9 mouse cellular contexts compared by ENCODE assay signal in the genomic region with DNA sequence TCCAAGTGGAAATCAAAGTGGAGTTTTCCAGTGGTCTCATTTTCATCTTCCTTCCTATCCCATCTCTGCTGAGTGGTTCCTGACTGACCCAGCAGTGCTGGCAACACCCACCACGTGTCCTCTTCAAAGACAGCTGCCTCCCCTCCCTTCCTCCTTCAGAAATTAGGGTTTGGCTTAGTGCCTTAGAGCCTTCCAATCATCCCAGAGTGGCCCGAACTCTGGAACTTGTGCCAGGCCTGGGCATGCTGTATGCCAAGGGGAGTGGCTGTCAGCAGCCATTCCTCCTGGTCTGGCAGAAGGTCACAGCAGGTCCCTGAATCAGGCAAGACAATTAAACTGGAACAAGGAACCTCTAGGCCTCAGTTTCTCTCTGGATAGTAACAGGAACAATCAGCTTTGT. TPM values are rescaled to one million over a fixed set of nuclear protein-coding genes. Genes with fewer than 3 reads are reported as not detected.
DNase-seq lines count a peak whose midpoint lies in the region; ATAC-seq and TF ChIP-seq lines count a peak whose summit lies in the region.
"Had no signal": no experiment of that assay in that cellular context is flagged by ENCODE, and none has a peak within 500 bp of the region (broad histone marks: within the 10 kb centered on the region; RNA-seq: fewer than 3 reads in every experiment).

No protein-coding gene starts in this region.

- H3K4me3 ChIP-seq in liver, embryonic 11.5 days (ENCODE audit: low read depth, low read length): no peak overlapping the region
- H3K4me3 ChIP-seq in liver, postnatal 0 days (ENCODE audit: low read depth, low read length): no peak overlapping the region
- H3K4me3 ChIP-seq in heart, embryonic 15.5 days: no peak overlapping the region

- no peak for TF ChIP-seq EP300 in liver, postnatal 0 days (IDR thresholded peaks at IDR 0.05; ENCODE audit: low read depth)

- no peak for ATAC-seq in liver, embryonic 11.5 days (replicated peaks; ENCODE audit: low FRiP score)
- ATAC-seq in liver, postnatal 0 days: no peak
- no peak for ATAC-seq in heart, embryonic 15.5 days (replicated peaks; ENCODE audit: insufficient number of reproducible peaks, insufficient read depth, low FRiP score, low read depth)

- no peaks in the 10 kb centered on the region for H3K9me3 ChIP-seq in liver, embryonic 11.5 days (ENCODE audit: control insufficient read depth, low read length)
- H3K9me3 ChIP-seq in liver, postnatal 0 days (ENCODE audit: low read length): no peaks in the 10 kb centered on the region
- no peaks in the 10 kb centered on the region for H3K9me3 ChIP-seq in heart, embryonic 15.5 days (replicated peaks)

- no peak for TF ChIP-seq CTCF in liver, postnatal 0 days (IDR thresholded peaks at IDR 0.05; ENCODE audit: low read depth)

- H3K27ac ChIP-seq in liver, embryonic 11.5 days (ENCODE audit: low read depth, low read length): no peak overlapping the region
- H3K27ac ChIP-seq in liver, postnatal 0 days (ENCODE audit: low read depth): no peak overlapping the region
- peak overlapping the region; percentile 62 for H3K27ac ChIP-seq in heart, embryonic 15.5 days

- H3K36me3 ChIP-seq in liver, embryonic 11.5 days (ENCODE audit: control insufficient read depth, insufficient read depth, low read length): no peaks in the 10 kb centered on the region
- H3K36me3 ChIP-seq in liver, postnatal 0 days (replicated peaks; ENCODE audit: insufficient read depth, low read length): no peaks in the 10 kb centered on the region
- H3K36me3 ChIP-seq in heart, embryonic 15.5 days: no peaks in the 10 kb centered on the region

- WGBS in liver, embryonic 11.5 days: 37% methylated on average over 2 of the region's 2 CpGs
- 50% methylated on average over 2 of the region's 2 CpGs for WGBS in liver, postnatal 0 days (ENCODE audit: insufficient replicate concordance)
- 21% methylated on average over 2 of the region's 2 CpGs for WGBS in heart, embryonic 15.5 days

- H3K4me2 ChIP-seq in liver, embryonic 11.5 days: no peak overlapping the region
- no peak overlapping the region for H3K4me2 ChIP-seq in liver, postnatal 0 days (ENCODE audit: low read depth, low read length)
- H3K4me2 ChIP-seq in heart, embryonic 15.5 days: no peak overlapping the region

- peaks cover 6% of the 10 kb centered on the region for H3K4me1 ChIP-seq in liver, embryonic 11.5 days (replicated peaks; ENCODE audit: control insufficient read depth, insufficient read depth, low read length)
- peaks cover 7% of the 10 kb centered on the region for H3K4me1 ChIP-seq in liver, postnatal 0 days (ENCODE audit: insufficient read depth)
- peaks cover 44% of the 10 kb centered on the region for H3K4me1 ChIP-seq in heart, embryonic 15.5 days (replicated peaks)

- no peak overlapping the region for H3K9ac ChIP-seq in liver, embryonic 11.5 days (ENCODE audit: low read depth, low read length)
- H3K9ac ChIP-seq in liver, postnatal 0 days (replicated peaks): no peak overlapping the region
- no peak overlapping the region for H3K9ac ChIP-seq in heart, embryonic 15.5 days

- peak; percentile 77 for DNase-seq in adrenal gland, postnatal 10 days
- no peak for DNase-seq in adrenal gland, adult 8-10 months
- peak; percentile 19 for DNase-seq in liver, embryonic 11.5 days (ENCODE audit: low spot score)
- DNase-seq in liver, postnatal 0 days: no peak
- DNase-seq in lung, postnatal 14 days: peak; percentile 68
- DNase-seq in right cerebral cortex, postnatal 14 days: no peak
- DNase-seq in spleen, postnatal 36 days (ENCODE audit: low spot score in 2 of 2): no peak

- peaks cover 36% of the 10 kb centered on the region for H3K27me3 ChIP-seq in liver, embryonic 11.5 days (replicated peaks; ENCODE audit: control insufficient read depth, insufficient read depth, low read length)
- peaks cover 24% of the 10 kb centered on the region for H3K27me3 ChIP-seq in liver, postnatal 0 days (ENCODE audit: insufficient read depth, low read length)
- peaks cover 32% of the 10 kb centered on the region for H3K27me3 ChIP-seq in heart, embryonic 15.5 days

RNA-seq across cellular contexts. Expression of a gene that starts 3.1 kb away (rescaled TPM):
- total RNA-seq in adrenal gland, postnatal 10 days (2021): 10 to 100 TPM in 1 of 2 experiments, 1 to 10 TPM in 1; 9.8 to 15.1 TPM
- 10 to 100 TPM; 15.5 to 19.1 (median 17.8) TPM for total RNA-seq in adrenal gland, adult 8-10 months (2022)
- 0.71 and 0.88 TPM in 2 replicates for polyA plus RNA-seq in liver, embryonic 11.5 days (2014; fragmentation: Nextera tagmentation; extraction: Ambion mirVana)
- polyA plus RNA-seq in liver, postnatal 0 days (2015; fragmentation: Nextera tagmentation; extraction: Ambion mirVana): 0.20 and 0.43 TPM in 2 replicates
- polyA plus RNA-seq in heart, embryonic 15.5 days (2015; fragmentation: Nextera tagmentation; extraction: Ambion mirVana): 3.8 and 4.0 TPM in 2 replicates

RNA-seq across cellular contexts. Expression of a gene that starts 6.9 kb away (rescaled TPM):
- total RNA-seq in adrenal gland, postnatal 10 days (2021): 10 to 100 TPM; 54.9 to 58.4 TPM
- 10 to 100 TPM; 58.3 to 80.5 (median 68.7) TPM for total RNA-seq in adrenal gland, adult 8-10 months (2022)
- polyA plus RNA-seq in liver, embryonic 11.5 days (2014; fragmentation: Nextera tagmentation; extraction: Ambion mirVana): 6.0 and 6.6 TPM in 2 replicates
- 2.8 and 3.4 TPM in 2 replicates for polyA plus RNA-seq in liver, postnatal 0 days (2015; fragmentation: Nextera tagmentation; extraction: Ambion mirVana)
- polyA plus RNA-seq in heart, embryonic 15.5 days (2015; fragmentation: Nextera tagmentation; extraction: Ambion mirVana): 8.8 and 10.5 TPM in 2 replicates

RNA-seq across cellular contexts. Expression of a gene that starts 28.5 kb away (rescaled TPM):
- total RNA-seq in adrenal gland, postnatal 10 days (2021): 1 to 10 TPM in 1 of 2 experiments, under 1 TPM in 1; 0.30 to 1.4 TPM
- under 1 TPM in 1 of 4 experiments, not detected in 3; 0.89 TPM for total RNA-seq in adrenal gland, adult 8-10 months (2022)
- 0.49 and 0.82 TPM in 2 replicates for polyA plus RNA-seq in liver, embryonic 11.5 days (2014; fragmentation: Nextera tagmentation; extraction: Ambion mirVana)
- polyA plus RNA-seq in liver, postnatal 0 days (2015; fragmentation: Nextera tagmentation; extraction: Ambion mirVana): 2.6 and 3.1 TPM in 2 replicates
- polyA plus RNA-seq in heart, embryonic 15.5 days (2015; fragmentation: Nextera tagmentation; extraction: Ambion mirVana): 0.82 and 1.4 TPM in 2 replicates

RNA-seq across cellular contexts. Expression of a gene that starts 36.7 kb away (rescaled TPM):
- not detected for total RNA-seq in adrenal gland, postnatal 10 days (2021)
- under 1 TPM in 1 of 4 experiments, not detected in 3; 0.19 TPM for total RNA-seq in adrenal gland, adult 8-10 months (2022)
- polyA plus RNA-seq in liver, embryonic 11.5 days (2014; fragmentation: Nextera tagmentation; extraction: Ambion mirVana): not detected in 2 replicates
- polyA plus RNA-seq in liver, postnatal 0 days (2015; fragmentation: Nextera tagmentation; extraction: Ambion mirVana): not detected in 2 replicates
- 0.11 and 0.13 TPM in 2 replicates for polyA plus RNA-seq in heart, embryonic 15.5 days (2015; fragmentation: Nextera tagmentation; extraction: Ambion mirVana)
- polyA plus RNA-seq: C2C12 had no signal

RNA-seq across cellular contexts. Expression of a gene that starts 56.0 kb away (rescaled TPM):
- total RNA-seq in adrenal gland, postnatal 10 days (2021): not detected
- not detected for total RNA-seq in adrenal gland, adult 8-10 months (2022)
- polyA plus RNA-seq in liver, embryonic 11.5 days (2014; fragmentation: Nextera tagmentation; extraction: Ambion mirVana): not detected in 2 replicates
- polyA plus RNA-seq in liver, postnatal 0 days (2015; fragmentation: Nextera tagmentation; extraction: Ambion mirVana): not detected in 2 replicates
- polyA plus RNA-seq in heart, embryonic 15.5 days (2015; fragmentation: Nextera tagmentation; extraction: Ambion mirVana): 0.09 TPM in 1 of 2 replicates, not detected in the other
- polyA plus RNA-seq: C2C12 had no signal

Comparison
In these comparisons a context has a peak if more than half of its experiments do, and no peak if none do; other contexts are left out.
1. DNase-seq: peak in adrenal gland, postnatal 10 days (single experiment), liver, embryonic 11.5 days (single experiment) and lung, postnatal 14 days (single experiment); none in adrenal gland, adult 8-10 months (single experiment), liver, postnatal 0 days (single experiment), right cerebral cortex, postnatal 14 days (single experiment) and spleen, postnatal 36 days (0 of 2).